Mouse (Mus musculus): ENCODE results near the gene Zfp692.

The Zfp692 gene

GRCm38 (mm10) chr11:58308661-58309060 lies 1.8 kb downstream of the Zfp692 start:
- no peak for DNase-seq

- no peak for DNase-seq
Measured at GRCm38 (mm10) chr11:58314069-58314468, 7.2 kb downstream of the Zfp692 start.

- DNase-seq, result no peak
Measured at GRCm38 (mm10) chr11:58315536-58316168, 8.8 kb downstream of the Zfp692 start.

GRCm38 (mm10) chr11:58316344-58316743 lies 9.5 kb downstream of the Zfp692 start:
- DNase-seq, result no peak

GRCm38 (mm10) chr11:58316768-58317390 lies 10.0 kb downstream of the Zfp692 start:
- no peak for DNase-seq

- DNase-seq, result peak; percentile 98
Measured at GRCm38 (mm10) chr11:58322824-58323569, 16.1 kb downstream of the Zfp692 start.

GRCm38 (mm10) chr11:58323570-58324340 lies 16.9 kb downstream of the Zfp692 start:
- no peak for DNase-seq

- no peak for DNase-seq
Measured at GRCm38 (mm10) chr11:58324614-58325229, 17.9 kb downstream of the Zfp692 start.

- DNase-seq, result no peak
Measured at GRCm38 (mm10) chr11:58326781-58327180, 19.9 kb downstream of the Zfp692 start.

- DNase-seq, result no peak
Measured at GRCm38 (mm10) chr11:58329906-58330275, 23.0 kb downstream of the Zfp692 start.

GRCm38 (mm10) chr11:58330276-58331148 lies 23.6 kb downstream of the Zfp692 start, which contains the start of the genes Zfp672 and Sh3bp5l:
Gene Zfp672, minus strand, starts transcription at chr11:58330339.
Gene Sh3bp5l, plus strand, starts transcription at chr11:58330724.
- DNase-seq, result peak; percentile 89 to 95

- no peak for DNase-seq
Measured at GRCm38 (mm10) chr11:58331149-58331495, 24.3 kb downstream of the Zfp692 start.

GRCm38 (mm10) chr11:58331546-58331945 lies 24.7 kb downstream of the Zfp692 start:
- no peak for DNase-seq

- DNase-seq, result peak; percentile 81 to 85
Measured at GRCm38 (mm10) chr11:58334746-58335145, 27.9 kb downstream of the Zfp692 start.

- no peak for DNase-seq
Measured at GRCm38 (mm10) chr11:58346745-58347144, 39.9 kb downstream of the Zfp692 start.

- DNase-seq, result no peak
Measured at GRCm38 (mm10) chr11:58350628-58351027, 43.8 kb downstream of the Zfp692 start.

GRCm38 (mm10) chr11:58351179-58351578 lies 44.3 kb downstream of the Zfp692 start:
- DNase-seq, result no peak

- DNase-seq, result no peak
Measured at GRCm38 (mm10) chr11:58352681-58353548, 46.0 kb downstream of the Zfp692 start.

GRCm38 (mm10) chr11:58353709-58354108 lies 46.8 kb downstream of the Zfp692 start:
- DNase-seq, result no peak

GRCm38 (mm10) chr11:58354476-58354875 lies 47.6 kb downstream of the Zfp692 start:
- no peak for DNase-seq

- DNase-seq, result no peak
Measured at GRCm38 (mm10) chr11:58354927-58355326, 48.1 kb downstream of the Zfp692 start.
